Mouse (Mus musculus) myocyte (in vitro differentiated cells): ENCODE data around the gene 4930524N10Rik. TPM values are rescaled to one million over a fixed set of nuclear protein-coding genes. Genes with fewer than 3 reads are reported as not detected.

Source experiments
- H3K27me3 ChIP-seq: one replicate; pipeline ENCODE4 v1.6.1; 2011; ENCODE audit not compliant: control insufficient read depth, insufficient read depth, insufficient read length
- H3K36me3 ChIP-seq: one replicate; pipeline ENCODE4 v1.6.1; 2011; ENCODE audit not compliant: control insufficient read depth, insufficient read depth
- H3K4me2 ChIP-seq: one replicate; pipeline ENCODE4 v1.6.1; 2011; ENCODE audit warnings: low read depth, control low read depth
- H3K4me3 ChIP-seq: one replicate; pipeline ENCODE4 v1.5.1; 2011; ENCODE audit warnings: mild to moderate bottlenecking, control low read depth, moderate library complexity
- H3K79me2 ChIP-seq: one replicate; pipeline ENCODE4 v1.6.1; 2011; ENCODE audit not compliant: control insufficient read depth, insufficient read depth
- H3ac ChIP-seq: one replicate; pipeline ENCODE4 v1.6.1; 2011; ENCODE audit not compliant: control insufficient read depth, insufficient read length
- CEBPB ChIP-seq: IDR thresholded peaks from 2 replicates; pipeline ENCODE4 v1.6.1; 2011; ENCODE audit warnings: mild to moderate bottlenecking, moderate library complexity; ENCODE audit not compliant: poor library complexity, insufficient read depth, severe bottlenecking
- E2F4 ChIP-seq: IDR thresholded peaks from one replicate; pipeline ENCODE4 v1.6.1; 2011; ENCODE audit warnings: mild to moderate bottlenecking, control low read depth, moderate library complexity; ENCODE audit not compliant: insufficient read depth
- MAX ChIP-seq: IDR thresholded peaks from one replicate; pipeline ENCODE4 v1.6.1; 2011; ENCODE audit warnings: low read depth, mild to moderate bottlenecking, control low read depth
- MYOD1 ChIP-seq, 3 experiments: IDR thresholded peaks; one replicate each; pipeline ENCODE4 v1.6.1; 2011; ENCODE audit warnings: control low read depth in 2 of 3, low read depth in 2 of 3, mild to moderate bottlenecking in 2 of 3, moderate library complexity in 1 of 3; ENCODE audit not compliant: insufficient read length in 2 of 3, control insufficient read depth in 1 of 3
- MYOG ChIP-seq, 3 experiments: IDR thresholded peaks; one replicate each; pipeline ENCODE4 v1.6.1; 2011; ENCODE audit warnings: control low read depth in 2 of 3, low read depth in 2 of 3, mild to moderate bottlenecking in 2 of 3; ENCODE audit not compliant: insufficient read length in 2 of 3, control insufficient read depth in 1 of 3, insufficient read depth in 1 of 3
- POLR2A ChIP-seq: IDR thresholded peaks from one replicate; pipeline ENCODE4 v1.6.1; 2011; ENCODE audit warnings: low read depth, mild to moderate bottlenecking, control low read depth, moderate library complexity; ENCODE audit not compliant: insufficient read length
- POLR2AphosphoS2 ChIP-seq: IDR thresholded peaks from one replicate; pipeline ENCODE4 v1.6.1; 2011; ENCODE audit warnings: low read depth, control low read depth; ENCODE audit not compliant: insufficient read length
- REST ChIP-seq: IDR thresholded peaks from one replicate; pipeline ENCODE4 v1.6.1; 2011; ENCODE audit warnings: mild to moderate bottlenecking, control low read depth, moderate library complexity; ENCODE audit not compliant: insufficient read depth, insufficient read length
- SRF ChIP-seq: IDR thresholded peaks from one replicate; pipeline ENCODE4 v1.6.1; 2011; ENCODE audit warnings: low read depth; ENCODE audit not compliant: control insufficient read depth, insufficient read length
- TCF12 ChIP-seq: IDR thresholded peaks from one replicate; pipeline ENCODE4 v1.6.1; 2011; ENCODE audit warnings: mild to moderate bottlenecking, control low read depth; ENCODE audit not compliant: poor library complexity, insufficient read depth, severe bottlenecking
- TCF3 ChIP-seq: IDR thresholded peaks from one replicate; pipeline ENCODE4 v1.6.1; 2011; ENCODE audit warnings: low read depth, control low read depth; ENCODE audit not compliant: insufficient read length
- USF1 ChIP-seq: IDR thresholded peaks from one replicate; pipeline ENCODE4 v1.6.1; 2011; ENCODE audit warnings: low read depth, mild to moderate bottlenecking, control low read depth, moderate library complexity
- polyA plus RNA-seq: library from polyadenylated mRNA; unstranded; fragments of >200 nt; fragmentation: generic; extraction: Trizol; gene quantifications from one replicate; pipeline ENCODE4 v1.2.1, GENCODE M21; 2012; ENCODE audit warnings: missing spikeins

Gene 4930524N10Rik
- polyA plus RNA-seq, result not detected

GRCm38 (mm10) chrX:154343292-154343691 is at the start of gene 4930524N10Rik:
TSS of gene 4930524N10Rik (minus strand) at chrX:154343392.
- H3K4me3 ChIP-seq, result no peak within 1 kb of the TSS
- H3K27me3 ChIP-seq, result no peaks in the 10 kb centered on the region
- no peaks in the 10 kb centered on the region for H3K79me2 ChIP-seq
- no peaks in the 10 kb centered on the region for H3K36me3 ChIP-seq
- H3ac ChIP-seq, result no peak within 1 kb of the TSS
- no peak within 1 kb of the TSS for H3K4me2 ChIP-seq
- TF ChIP-seq SRF (no peak), MYOG (IDR thresholded peaks at IDR 0.05; ENCODE audit: control insufficient read depth in 1 of 3, insufficient read depth in 1 of 3, insufficient read length in 2 of 3, low read depth in 2 of 3) (no peak), POLR2A (no peak), TCF12 (no peak), USF1 (no peak), CEBPB (no peak), TCF3 (no peak)

- Histone ChIP-seq H3K36me3 (no peaks in the 10 kb centered on the region), H3K4me2 (no peak overlapping the region), H3ac (no peak overlapping the region), H3K27me3 (no peaks in the 10 kb centered on the region), H3K79me2 (no peaks in the 10 kb centered on the region), H3K4me3 (no peak overlapping the region)
- no peak for TF ChIP-seq TCF3
- no peak for TF ChIP-seq POLR2AphosphoS2
- no peak for TF ChIP-seq POLR2A
- TF ChIP-seq SRF, result no peak
- no peak for TF ChIP-seq USF1
- no peak for TF ChIP-seq REST
- no peak for TF ChIP-seq TCF12
- TF ChIP-seq CEBPB, result no peak
- no peak for TF ChIP-seq MYOG (IDR thresholded peaks at IDR 0.05; ENCODE audit: control insufficient read depth in 1 of 3, insufficient read depth in 1 of 3, insufficient read length in 2 of 3, low read depth in 2 of 3)
- TF ChIP-seq MYOD1 (IDR thresholded peaks at IDR 0.05; ENCODE audit: control insufficient read depth in 1 of 3, insufficient read length in 2 of 3, low read depth in 2 of 3), result no peak
- TF ChIP-seq MAX, result no peak
- TF ChIP-seq E2F4, result no peak
Observed at GRCm38 (mm10) chrX:154350042-154350441, 6.8 kb upstream of the 4930524N10Rik start.

GRCm38 (mm10) chrX:154349302-154350041 is 6.3 kb upstream of the 4930524N10Rik start:
- H3K4me3 ChIP-seq, result no peak overlapping the region
- H3K79me2 ChIP-seq, result no peaks in the 10 kb centered on the region
- no peaks in the 10 kb centered on the region for H3K36me3 ChIP-seq
- no peak for TF ChIP-seq MYOG (IDR thresholded peaks at IDR 0.05; ENCODE audit: control insufficient read depth in 1 of 3, insufficient read depth in 1 of 3, insufficient read length in 2 of 3, low read depth in 2 of 3)
- TF ChIP-seq REST, result no peak
- no peak for TF ChIP-seq MAX
- TF ChIP-seq MYOD1 (IDR thresholded peaks at IDR 0.05; ENCODE audit: control insufficient read depth in 1 of 3, insufficient read length in 2 of 3, low read depth in 2 of 3), result no peak
- no peak for TF ChIP-seq SRF
- H3ac ChIP-seq, result no peak overlapping the region
- no peak overlapping the region for H3K4me2 ChIP-seq
- H3K27me3 ChIP-seq, result no peaks in the 10 kb centered on the region

DNA sequence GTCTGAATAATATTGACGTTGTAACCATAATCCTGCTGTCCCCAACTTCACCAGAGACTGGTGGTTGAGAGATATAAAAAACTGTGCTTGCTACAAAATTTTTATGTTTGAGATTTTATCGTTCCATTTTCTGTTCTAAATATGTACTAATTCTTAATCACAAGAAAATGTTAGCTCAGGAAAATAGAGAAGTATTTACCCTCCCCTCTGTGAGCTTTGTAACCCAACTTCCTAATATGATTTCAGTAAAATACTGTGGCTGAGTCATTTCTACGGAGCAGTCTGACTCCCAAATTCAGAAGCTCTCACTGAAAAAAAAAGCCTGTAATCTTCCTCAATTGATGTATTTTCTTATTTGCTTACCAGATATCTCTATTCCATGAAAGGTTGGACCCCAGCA is 4.7 kb upstream of the 4930524N10Rik start:
- Histone ChIP-seq H3K79me2 (no peaks in the 10 kb centered on the region), H3K36me3 (no peaks in the 10 kb centered on the region), H3ac (no peak overlapping the region)

More for the DNA sequence above, 4.7 kb upstream of the 4930524N10Rik start:
- Histone ChIP-seq H3K27me3 (no peaks in the 10 kb centered on the region), H3K4me2 (no peak overlapping the region), H3K4me3 (no peak overlapping the region)
- TF ChIP-seq MYOG (IDR thresholded peaks at IDR 0.05; ENCODE audit: control insufficient read depth in 1 of 3, insufficient read depth in 1 of 3, insufficient read length in 2 of 3, low read depth in 2 of 3), result no peak
- TF ChIP-seq SRF, result no peak
- TF ChIP-seq USF1, result no peak
- TF ChIP-seq CEBPB, result no peak
- TF ChIP-seq MYOD1 (IDR thresholded peaks at IDR 0.05; ENCODE audit: control insufficient read depth in 1 of 3, insufficient read length in 2 of 3, low read depth in 2 of 3), result no peak
- no peak for TF ChIP-seq REST
- no peak for TF ChIP-seq MAX
- TF ChIP-seq E2F4, result no peak
- no peak for TF ChIP-seq POLR2A
- no peak for TF ChIP-seq POLR2AphosphoS2
- no peak for TF ChIP-seq TCF12
- TF ChIP-seq TCF3, result no peak

Other genes with a start within 250 kb of the 4930524N10Rik start
- gene Gm15140, start 222.7 kb downstream of the 4930524N10Rik start, polyA plus RNA-seq, result not detected
- not detected for gene Samt4, start 138.6 kb upstream of the 4930524N10Rik start, polyA plus RNA-seq
- gene Samt2, start 236.0 kb upstream of the 4930524N10Rik start, polyA plus RNA-seq, result not detected